Mouse (Mus musculus): ENCODE results near the gene Spsb1. TPM values are rescaled to one million over a fixed set of nuclear protein-coding genes. Genes with fewer than 3 reads are reported as not detected.

The Spsb1 gene
- polyA plus RNA-seq, 1 experiment from 2014 or later, result 9.5 TPM

DNA sequence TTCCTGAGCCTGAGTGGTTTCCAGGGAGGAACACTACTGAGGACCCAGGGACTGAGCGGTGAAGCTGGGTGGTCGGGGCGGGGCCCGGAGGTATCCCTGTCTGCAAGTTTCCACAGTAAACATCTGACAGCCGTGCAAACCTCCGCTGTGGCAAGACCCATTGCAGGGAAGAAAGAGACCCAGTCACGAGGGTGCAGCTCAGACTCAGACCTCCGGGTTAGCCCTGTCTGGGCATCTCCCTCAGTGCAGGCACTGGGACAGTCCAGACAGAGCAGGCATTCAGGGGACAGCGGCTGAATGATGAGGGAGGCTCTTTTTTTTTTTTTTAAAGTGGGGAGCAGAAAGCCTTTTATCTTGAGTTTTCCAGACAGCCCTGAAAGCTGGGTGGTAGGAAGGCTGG, 9.6 kb downstream of the Spsb1 start:
- H3K4me3 ChIP-seq, result no peak overlapping the region
- 0 out of 2 replicates have a peak overlapping the region, but pooled peaks have one; percentile 28 for H3K27ac ChIP-seq (replicated peaks)
- no peaks in the 10 kb centered on the region for H3K9me3 ChIP-seq
- peak overlapping the region; percentile 11; the same call in 1 of the 2 replicates for H3K4me2 ChIP-seq
- WGBS, result 16% methylated on average over 9 of the region's 9 CpGs
- H3K27me3 ChIP-seq, result no peaks in the 10 kb centered on the region
- peaks cover 72% of the 10 kb centered on the region for H3K4me1 ChIP-seq (replicated peaks)
- H3K9ac ChIP-seq, result no peak overlapping the region
- no peaks in the 10 kb centered on the region for H3K36me3 ChIP-seq
- peak; percentile 70; the same call in 1 of the 2 replicates for ATAC-seq (ENCODE audit: low read depth)

- 15% methylated on average over 12 of the region's 12 CpGs for WGBS
- Histone ChIP-seq H3K27ac (replicated peaks) (no peak overlapping the region), H3K4me1 (replicated peaks) (peaks cover 65% of the 10 kb centered on the region), H3K4me2 (no peak overlapping the region), H3K9ac (no peak overlapping the region), H3K27me3 (no peaks in the 10 kb centered on the region), H3K9me3 (no peaks in the 10 kb centered on the region), H3K4me3 (no peak overlapping the region), H3K36me3 (no peaks in the 10 kb centered on the region)
- no peak for ATAC-seq (ENCODE audit: low read depth)
Measured at GRCm38 (mm10) chr4:149944214-149944613, 10.6 kb downstream of the Spsb1 start.

DNA sequence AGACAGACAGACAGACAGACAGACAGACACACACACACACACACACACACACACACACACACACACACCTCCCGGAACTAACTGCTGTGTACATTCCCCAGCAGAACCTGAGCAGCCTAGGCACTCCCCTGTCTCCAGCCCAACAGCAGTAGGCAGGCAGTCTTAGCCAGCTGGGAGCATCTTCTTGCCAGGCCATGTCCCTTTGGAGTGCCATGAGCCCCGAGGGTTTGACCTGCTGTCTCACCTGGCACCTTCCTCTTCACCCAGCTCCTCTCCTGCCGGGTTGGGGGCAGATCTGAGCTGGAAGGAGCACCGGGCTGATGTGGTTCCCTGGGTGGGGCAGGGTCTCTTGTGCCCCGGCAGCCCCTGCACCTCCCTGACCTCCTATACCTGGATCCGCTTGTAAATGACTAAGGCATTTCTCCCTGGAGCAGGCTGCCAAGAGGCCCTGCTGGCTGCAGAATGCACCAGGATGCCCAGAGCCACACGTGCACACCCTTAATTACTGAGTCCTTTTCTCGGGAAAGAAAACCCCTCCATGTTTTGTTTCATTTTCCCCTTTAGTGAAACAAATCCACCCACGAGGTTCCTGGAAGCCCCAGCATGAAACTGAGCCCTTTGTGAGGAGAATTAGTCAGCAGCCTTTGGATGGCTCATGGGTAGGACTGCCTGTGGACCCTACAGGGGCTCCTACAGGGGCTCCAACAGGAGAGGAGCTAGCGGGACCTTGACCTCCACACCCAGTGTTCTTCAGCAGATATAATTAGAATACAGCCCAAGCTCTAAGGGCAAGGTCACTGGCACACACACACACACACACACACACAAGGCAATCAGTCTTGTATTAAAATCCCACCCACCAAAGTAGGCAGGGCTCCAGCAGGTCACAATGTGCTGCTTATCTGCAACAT, 11.8 kb downstream of the Spsb1 start:
- WGBS, result 50% methylated on average over 10 of the region's 10 CpGs
- no peak overlapping the region for H3K4me2 ChIP-seq
- ATAC-seq (ENCODE audit: low read depth), result no peak
- H3K9ac ChIP-seq, result 0 out of 2 replicates have a peak overlapping the region, but pooled peaks have one; percentile 34
- H3K27me3 ChIP-seq, result no peaks in the 10 kb centered on the region
- no peak overlapping the region for H3K4me3 ChIP-seq
- H3K36me3 ChIP-seq, result no peaks in the 10 kb centered on the region
- H3K4me1 ChIP-seq (replicated peaks), result peaks cover 61% of the 10 kb centered on the region
- no peaks in the 10 kb centered on the region for H3K9me3 ChIP-seq
- H3K27ac ChIP-seq (replicated peaks), result no peak overlapping the region

DNA sequence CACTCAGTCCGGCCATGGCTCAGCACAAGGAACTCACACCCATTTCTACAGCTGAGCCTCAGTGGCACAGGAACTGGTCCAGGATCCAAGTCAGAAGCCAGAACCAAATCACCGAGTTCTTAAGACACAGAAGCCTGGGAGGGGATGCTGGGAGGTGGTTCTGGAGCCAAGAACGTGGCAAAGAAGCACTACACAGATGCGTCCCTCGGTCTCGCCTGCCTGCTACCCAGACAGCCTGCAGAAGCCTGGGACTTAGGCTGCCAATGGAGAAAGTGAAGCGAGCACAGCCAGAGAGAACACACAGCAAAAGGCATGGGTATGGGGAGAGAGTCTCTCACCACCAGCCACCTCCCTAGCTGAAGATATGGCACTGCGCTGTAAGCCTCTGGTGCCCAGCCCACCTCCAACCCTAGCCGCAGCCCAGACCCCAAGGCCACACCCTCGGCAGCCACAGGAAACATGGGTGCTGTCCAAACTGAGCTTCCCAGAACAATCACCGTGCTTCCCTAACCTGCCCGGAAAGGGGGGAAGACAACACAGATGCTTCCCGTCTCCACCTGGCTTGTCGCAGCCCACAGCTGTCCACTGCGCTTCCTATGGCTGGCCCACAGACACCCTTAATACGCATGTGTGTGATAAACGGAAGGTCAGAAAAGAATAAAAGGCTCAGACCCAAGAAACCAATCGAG, 13.6 kb downstream of the Spsb1 start:
- Histone ChIP-seq H3K36me3 (no peaks in the 10 kb centered on the region), H3K9me3 (no peaks in the 10 kb centered on the region), H3K9ac (no peak overlapping the region), H3K4me1 (replicated peaks) (peaks cover 68% of the 10 kb centered on the region), H3K4me3 (no peak overlapping the region), H3K27me3 (no peaks in the 10 kb centered on the region), H3K4me2 (no peak overlapping the region), H3K27ac (replicated peaks) (no peak overlapping the region)
- 81% methylated on average over 18 of the region's 18 CpGs for WGBS
- ATAC-seq (ENCODE audit: low read depth), result no peak

DNA sequence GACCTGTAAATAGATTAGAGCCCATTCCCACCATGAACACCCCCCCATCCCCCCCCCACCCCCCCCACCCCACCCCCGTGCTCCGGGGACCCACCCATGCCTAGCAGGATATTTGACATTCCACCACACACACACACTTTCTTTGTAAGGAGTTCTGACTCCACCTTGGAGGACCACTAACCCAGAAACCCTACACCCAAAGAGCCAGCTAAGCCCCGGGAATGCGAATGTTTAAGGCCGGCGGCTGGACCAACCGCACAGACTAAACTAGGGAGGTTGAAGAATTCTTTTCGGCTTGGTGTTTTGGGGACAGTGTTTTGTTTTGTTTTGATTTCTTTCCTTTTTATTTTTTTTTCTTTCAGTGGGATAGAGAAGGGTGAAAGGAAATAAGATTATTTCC, 16.1 kb downstream of the Spsb1 start:
- WGBS, result 70% methylated on average over 8 of the region's 8 CpGs
- no peak overlapping the region for H3K4me2 ChIP-seq

GRCm38 (mm10) chr4:149936921-149937320, 17.9 kb downstream of the Spsb1 start:
- Histone ChIP-seq H3K9me3 (no peaks in the 10 kb centered on the region), H3K9ac (no peak overlapping the region), H3K4me3 (no peak overlapping the region), H3K27ac (replicated peaks) (no peak overlapping the region; the same call in 1 of the 2 replicates), H3K4me1 (replicated peaks) (peaks cover 25% of the 10 kb centered on the region), H3K4me2 (no peak overlapping the region), H3K27me3 (no peaks in the 10 kb centered on the region), H3K36me3 (no peaks in the 10 kb centered on the region)
- no peak for ATAC-seq (ENCODE audit: low read depth)
- WGBS, result 44% methylated on average over 5 of the region's 5 CpGs

More for the DNA sequence above, 16.1 kb downstream of the Spsb1 start:
- no peaks in the 10 kb centered on the region for H3K27me3 ChIP-seq
- H3K4me3 ChIP-seq, result no peak overlapping the region
- H3K4me1 ChIP-seq (replicated peaks), result peaks cover 42% of the 10 kb centered on the region
- no peaks in the 10 kb centered on the region for H3K36me3 ChIP-seq
- no peaks in the 10 kb centered on the region for H3K9me3 ChIP-seq
- no peak overlapping the region for H3K27ac ChIP-seq (replicated peaks)
- ATAC-seq (ENCODE audit: low read depth), result no peak
- H3K9ac ChIP-seq, result no peak overlapping the region

DNA sequence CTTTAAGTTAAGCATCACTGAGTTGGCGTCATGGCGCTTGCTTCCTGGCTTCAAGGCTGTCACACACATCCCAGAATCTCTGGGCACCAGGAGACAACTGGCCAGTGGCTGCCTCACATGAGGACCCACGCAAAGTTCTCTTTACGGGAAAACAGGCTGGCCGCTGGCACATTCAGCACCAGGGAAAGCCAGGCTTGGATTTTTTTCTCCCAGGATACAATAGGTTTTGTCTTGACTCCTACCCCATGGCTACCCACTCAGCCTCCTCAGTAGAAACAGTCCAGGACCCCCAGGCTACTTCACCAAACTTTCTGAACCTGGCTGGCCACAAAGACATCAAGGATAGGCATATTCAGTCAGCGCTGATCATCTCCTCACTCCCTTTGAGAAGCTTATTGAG, 19.4 kb downstream of the Spsb1 start:
- WGBS, result 87% methylated on average over 6 of the region's 6 CpGs
- Histone ChIP-seq H3K27ac (replicated peaks) (no peak overlapping the region), H3K4me1 (replicated peaks) (peaks cover 26% of the 10 kb centered on the region), H3K4me3 (no peak overlapping the region), H3K9me3 (no peaks in the 10 kb centered on the region), H3K4me2 (no peak overlapping the region), H3K27me3 (no peaks in the 10 kb centered on the region), H3K9ac (no peak overlapping the region), H3K36me3 (no peaks in the 10 kb centered on the region)
- no peak for ATAC-seq (ENCODE audit: low read depth)

DNA sequence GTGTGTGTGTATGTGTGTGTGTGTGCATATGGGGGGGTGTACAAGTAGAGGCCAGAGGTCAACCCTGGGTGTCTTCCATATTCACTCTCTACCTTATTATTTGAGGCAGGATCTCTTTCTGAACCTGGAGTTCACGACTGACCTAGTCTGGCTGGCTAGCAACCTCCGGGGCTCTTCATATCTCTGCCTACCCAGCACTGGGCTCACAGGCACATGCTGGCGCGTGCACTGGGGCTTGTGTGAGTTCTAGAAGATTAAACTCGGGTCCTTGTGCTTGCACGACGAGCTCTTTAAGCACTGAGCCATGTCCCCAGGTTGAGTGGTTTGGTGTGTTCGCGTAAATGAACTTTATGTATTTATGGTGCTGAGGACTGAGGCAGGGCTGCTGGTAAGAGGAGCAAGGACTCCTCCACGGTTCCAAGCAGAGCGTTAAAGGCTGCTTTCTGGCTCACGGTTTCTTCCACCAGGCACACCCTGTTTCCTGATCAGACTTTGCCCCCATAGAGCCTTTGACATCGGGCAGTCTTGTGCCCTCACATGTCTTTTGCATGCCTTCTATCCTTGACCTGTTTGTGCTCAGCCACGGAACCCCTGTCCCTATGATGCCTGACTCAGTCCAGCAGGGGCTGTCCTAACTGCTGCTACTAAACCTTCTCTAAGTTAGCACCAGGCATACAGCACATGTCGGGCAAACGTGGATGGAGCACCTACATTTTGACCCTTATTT, 21.2 kb downstream of the Spsb1 start:
- ATAC-seq (ENCODE audit: low read depth), result no peak
- Histone ChIP-seq H3K4me2 (no peak overlapping the region), H3K9ac (no peak overlapping the region), H3K27ac (replicated peaks) (no peak overlapping the region), H3K36me3 (no peaks in the 10 kb centered on the region), H3K4me1 (replicated peaks) (peaks cover 19% of the 10 kb centered on the region), H3K27me3 (no peaks in the 10 kb centered on the region), H3K9me3 (no peaks in the 10 kb centered on the region), H3K4me3 (no peak overlapping the region)
- 91% methylated on average over 16 of the region's 16 CpGs for WGBS

DNA sequence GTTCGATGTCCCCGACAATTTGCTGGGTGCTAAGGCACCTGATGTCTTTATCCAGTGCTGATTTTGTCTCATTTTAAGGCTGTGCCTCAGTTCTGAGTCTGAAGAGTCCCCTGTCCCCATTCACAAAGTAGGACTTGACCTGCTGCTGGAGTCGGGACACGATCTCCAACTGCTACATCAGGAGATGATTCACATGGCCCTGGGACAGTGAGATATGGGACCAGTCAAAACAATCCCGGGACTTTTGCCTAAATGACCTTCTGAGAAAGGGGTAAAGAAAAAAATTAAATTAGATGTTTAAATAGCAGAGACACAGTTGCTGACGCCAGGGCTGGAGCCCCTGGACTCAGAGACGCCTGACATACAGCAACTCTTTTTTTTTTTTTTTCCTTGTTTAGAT, 21.8 kb downstream of the Spsb1 start:
- 93% methylated on average over 7 of the region's 7 CpGs for WGBS

GRCm38 (mm10) chr4:149932108-149932815, 22.6 kb downstream of the Spsb1 start:
- no peak overlapping the region for H3K4me2 ChIP-seq
- no peaks in the 10 kb centered on the region for H3K27me3 ChIP-seq
- WGBS, result 86% methylated on average over 9 of the region's 9 CpGs
- H3K36me3 ChIP-seq, result no peaks in the 10 kb centered on the region
- no peak overlapping the region for H3K9ac ChIP-seq
- no peaks in the 10 kb centered on the region for H3K9me3 ChIP-seq
- no peak for ATAC-seq (ENCODE audit: low read depth)
- no peak overlapping the region for H3K27ac ChIP-seq (replicated peaks)
- H3K4me1 ChIP-seq (replicated peaks), result peaks cover 10% of the 10 kb centered on the region
- H3K4me3 ChIP-seq, result no peak overlapping the region

More for the DNA sequence above, 21.8 kb downstream of the Spsb1 start:
- no peak overlapping the region for H3K27ac ChIP-seq (replicated peaks)
- no peak overlapping the region for H3K9ac ChIP-seq
- H3K9me3 ChIP-seq, result no peaks in the 10 kb centered on the region
- H3K36me3 ChIP-seq, result no peaks in the 10 kb centered on the region
- H3K4me1 ChIP-seq (replicated peaks), result peaks cover 18% of the 10 kb centered on the region
- H3K4me2 ChIP-seq, result no peak overlapping the region
- no peaks in the 10 kb centered on the region for H3K27me3 ChIP-seq
- no peak for ATAC-seq (ENCODE audit: low read depth)
- H3K4me3 ChIP-seq, result no peak overlapping the region

DNA sequence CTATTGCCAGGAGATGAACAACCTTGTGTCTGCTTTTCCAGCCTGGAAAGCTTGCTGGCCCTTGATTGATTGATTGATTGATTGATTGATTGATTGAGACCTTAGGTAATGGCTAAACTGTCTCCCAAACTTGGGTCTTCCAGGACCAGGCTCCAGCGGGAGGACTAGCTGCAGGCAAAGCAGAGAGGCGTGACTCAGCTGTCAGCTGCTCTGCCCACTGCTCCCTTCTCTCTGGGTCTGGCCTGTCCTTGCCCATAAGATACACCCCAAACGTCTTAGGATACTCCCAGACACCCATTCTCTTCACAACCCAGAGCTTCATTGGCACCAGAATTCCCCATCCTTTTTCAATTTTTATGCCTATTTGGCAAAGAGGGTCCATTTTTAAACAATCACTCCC, 24.1 kb downstream of the Spsb1 start:
- Histone ChIP-seq H3K4me1 (replicated peaks) (0 out of 2 replicates have a peak, but pooled peaks cover 3% of the 10 kb centered on the region), H3K9me3 (no peaks in the 10 kb centered on the region), H3K27ac (replicated peaks) (no peak overlapping the region), H3K9ac (no peak overlapping the region), H3K27me3 (no peaks in the 10 kb centered on the region), H3K36me3 (no peaks in the 10 kb centered on the region), H3K4me3 (no peak overlapping the region), H3K4me2 (no peak overlapping the region)
- no peak for ATAC-seq (ENCODE audit: low read depth)
- 61% methylated on average over 3 of the region's 3 CpGs for WGBS
